Mouse (Mus musculus) neutrophil, adult 65 days (primary cell): Measurements from ENCODE around the gene Zcrb1. TPM values are rescaled to one million over a fixed set of nuclear protein-coding genes. Genes with fewer than 3 reads are reported as not detected.

Experiments used
- total RNA-seq: library from RNA; stranded (reverse); gene quantifications from 2 replicates; pipeline ENCODE4 v1.2.4, GENCODE M21; 2023

Zcrb1 gene
- total RNA-seq, result 68.4 and 98.0 TPM in 2 replicates

GRCm38 (mm10) chr15:93397826-93398698 lies at the start of gene Zcrb1, which contains the start of gene Pphln1:
TSS of gene Zcrb1 (minus strand) at chr15:93398334.
TSS of gene Pphln1 (plus strand) at chr15:93398350.

DNA sequence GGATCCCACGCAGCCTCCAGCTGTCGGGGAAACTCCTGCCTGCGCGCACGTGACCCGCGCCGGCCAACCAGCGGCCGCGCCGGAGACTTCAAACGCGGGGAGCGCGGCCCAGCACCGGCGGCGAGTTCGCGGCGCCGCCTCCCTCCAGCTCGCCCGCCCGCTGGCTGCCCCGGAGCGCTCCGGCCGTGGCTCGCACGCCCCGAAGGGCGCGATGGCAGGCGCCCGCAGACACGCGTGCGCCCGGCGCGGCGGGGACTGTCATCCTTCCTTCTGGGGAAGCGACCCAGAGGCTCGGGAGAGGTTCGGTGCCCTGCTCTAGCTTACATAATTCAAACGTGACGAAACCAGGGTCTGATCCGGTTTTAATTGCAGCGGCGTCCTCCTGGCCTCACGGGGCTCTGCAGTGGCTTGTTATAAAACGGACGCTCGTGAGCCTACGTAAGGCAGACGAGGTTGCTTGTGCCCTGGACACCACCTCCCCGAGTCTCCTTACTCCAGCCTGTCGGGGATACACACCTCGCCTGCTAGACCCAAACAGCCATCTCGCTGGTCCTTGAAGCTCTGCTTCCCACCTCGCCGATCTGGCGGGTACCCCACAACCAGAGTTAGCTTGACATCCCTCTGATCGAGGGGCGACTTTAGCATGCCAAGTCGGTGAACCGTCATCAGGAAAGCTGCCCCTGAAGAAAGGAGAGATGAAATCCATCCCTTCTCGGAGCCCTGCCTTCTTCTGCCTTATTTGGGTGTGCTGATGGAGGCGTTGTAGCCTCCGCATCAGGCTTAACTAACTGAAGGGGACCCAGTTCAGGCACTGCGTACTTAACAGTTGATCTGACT lies 61.0 kb downstream of the Zcrb1 start, which contains the start of gene Yaf2:
Gene Yaf2, minus strand, starts transcription at position 11 of the 837 bp plus-strand sequence.

Other genes starting within 250 kb of the Zcrb1 start
- gene Gxylt1, start 123.2 kb downstream of the Zcrb1 start, total RNA-seq, result 31.1 and 42.4 TPM in 2 replicates
- gene Yaf2, start 61.4 kb downstream of the Zcrb1 start, total RNA-seq, result 24.6 and 27.5 TPM in 2 replicates
- 41.6 and 43.4 TPM in 2 replicates for gene Pphln1, start within 50 bp of the Zcrb1 start, total RNA-seq
- 0.09 and 0.19 TPM in 2 replicates for gene Prickle1, start 197.6 kb upstream of the Zcrb1 start, total RNA-seq